Mouse (Mus musculus): ENCODE measurements at regions not wholly inside any gene's neighbourhood (a gene's known extent, or its start where the extent isn't known, plus 50 kb on each side); places are given as distances from the start of the nearest gene placed in this dataset.

- ATAC-seq (replicated peaks; ENCODE audit: low FRiP score, low TSS enrichment, low read depth), result no peak
- H3K4me2 ChIP-seq (ENCODE audit: low read length), result no peak overlapping the region
- no peak overlapping the region for H3K4me3 ChIP-seq (ENCODE audit: low read depth, low read length)
- no peaks in the 10 kb centered on the region for H3K27me3 ChIP-seq (replicated peaks; ENCODE audit: control insufficient read depth, insufficient read depth, low read length)
- DNase-seq (ENCODE audit: low spot score), result no peak
- no peak overlapping the region for H3K27ac ChIP-seq (ENCODE audit: low read depth)
- WGBS, result 81% methylated on average over 7 of the region's 7 CpGs
- no peaks in the 10 kb centered on the region for H3K36me3 ChIP-seq (ENCODE audit: control insufficient read depth, insufficient read depth, low read length)
- peaks cover 27% of the 10 kb centered on the region for H3K4me1 ChIP-seq (replicated peaks; ENCODE audit: control insufficient read depth, insufficient read depth, low read length)
- no peaks in the 10 kb centered on the region for H3K9me3 ChIP-seq (ENCODE audit: control insufficient read depth, low read length)
- no peak overlapping the region for H3K9ac ChIP-seq (ENCODE audit: low read length)
Observed at GRCm38 (mm10) chr14:105734291-105734690, 162.3 kb downstream of the Spry2 start.

DNA sequence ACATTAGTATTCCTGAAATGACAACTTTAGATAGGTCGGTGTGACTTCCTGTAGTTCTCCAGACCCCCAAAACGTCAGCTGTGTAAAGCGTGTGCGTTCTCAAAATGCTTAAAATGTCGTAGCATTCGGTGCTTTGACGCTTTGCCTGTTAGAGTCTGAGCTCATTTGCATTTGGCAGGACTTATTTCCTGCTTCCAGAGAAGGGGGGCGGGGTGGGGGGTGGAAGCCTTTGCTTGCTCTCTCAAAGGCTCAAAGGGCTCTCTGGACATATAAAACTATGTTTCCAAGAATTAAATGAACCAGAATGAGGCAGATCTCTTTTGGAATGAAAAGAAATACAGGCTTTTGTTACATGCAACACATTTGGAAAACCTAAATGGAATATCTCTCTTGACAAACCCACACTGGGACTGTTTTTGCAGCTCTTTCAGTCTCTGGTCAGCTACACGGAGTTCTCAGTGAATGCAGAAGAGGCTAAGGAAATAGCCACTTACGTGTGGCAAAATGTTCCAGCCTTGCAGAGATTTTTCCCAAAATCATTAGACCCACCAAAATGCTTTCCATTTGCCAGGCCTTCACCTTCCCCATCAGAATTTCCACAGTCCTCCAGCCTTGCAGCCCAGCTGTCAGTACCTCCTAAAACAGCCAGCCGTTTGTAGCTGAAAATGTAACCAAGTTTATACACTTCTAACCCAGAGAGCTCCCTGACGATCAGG is 163.4 kb downstream of the Spry2 start:
- no peaks in the 10 kb centered on the region for H3K9me3 ChIP-seq (ENCODE audit: control insufficient read depth, low read length)
- peak; percentile 68 for DNase-seq (ENCODE audit: low spot score)
- H3K36me3 ChIP-seq (ENCODE audit: control insufficient read depth, insufficient read depth, low read length), result no peaks in the 10 kb centered on the region
- peaks cover 27% of the 10 kb centered on the region for H3K4me1 ChIP-seq (replicated peaks; ENCODE audit: control insufficient read depth, insufficient read depth, low read length)
- H3K9ac ChIP-seq (ENCODE audit: low read length), result peak overlapping the region; percentile 29; the same call in 1 of the 2 replicates
- 4% methylated on average over 12 of the region's 12 CpGs for WGBS
- peak; percentile 41 for ATAC-seq (replicated peaks; ENCODE audit: low FRiP score, low TSS enrichment, low read depth)
- H3K4me3 ChIP-seq (ENCODE audit: low read depth, low read length), result peak overlapping the region; percentile 31
- peak overlapping the region; percentile 61 for H3K4me2 ChIP-seq (ENCODE audit: low read length)
- H3K27ac ChIP-seq (ENCODE audit: low read depth), result peak overlapping the region; percentile 94
- H3K27me3 ChIP-seq (replicated peaks; ENCODE audit: control insufficient read depth, insufficient read depth, low read length), result no peaks in the 10 kb centered on the region

GRCm38 (mm10) chr14:105732221-105733012 is 164.2 kb downstream of the Spry2 start:
- DNase-seq (ENCODE audit: low spot score) (peak; percentile 88), ATAC-seq (replicated peaks; ENCODE audit: low FRiP score, low TSS enrichment, low read depth) (peak; percentile 98)
- H3K9me3 ChIP-seq (ENCODE audit: control insufficient read depth, low read length), result no peaks in the 10 kb centered on the region
- WGBS, result under 1% methylated on average over 13 of the region's 13 CpGs
- H3K4me3 ChIP-seq (ENCODE audit: low read depth, low read length), result peak overlapping the region; percentile 31
- peak overlapping the region; percentile 48 for H3K9ac ChIP-seq (ENCODE audit: low read length)
- H3K27ac ChIP-seq (ENCODE audit: low read depth), result peak overlapping the region; percentile 94
- peak overlapping the region; percentile 61 for H3K4me2 ChIP-seq (ENCODE audit: low read length)
- peaks cover 27% of the 10 kb centered on the region for H3K4me1 ChIP-seq (replicated peaks; ENCODE audit: control insufficient read depth, insufficient read depth, low read length)
- H3K36me3 ChIP-seq (ENCODE audit: control insufficient read depth, insufficient read depth, low read length), result no peaks in the 10 kb centered on the region
- H3K27me3 ChIP-seq (replicated peaks; ENCODE audit: control insufficient read depth, insufficient read depth, low read length), result no peaks in the 10 kb centered on the region

GRCm38 (mm10) chr14:105730786-105731185 is 165.8 kb downstream of the Spry2 start:
- DNase-seq (ENCODE audit: low spot score) (no peak), ATAC-seq (replicated peaks; ENCODE audit: low FRiP score, low TSS enrichment, low read depth) (no peak)
- Histone ChIP-seq H3K4me3 (ENCODE audit: low read depth, low read length) (no peak overlapping the region), H3K9me3 (ENCODE audit: control insufficient read depth, low read length) (no peaks in the 10 kb centered on the region), H3K4me2 (ENCODE audit: low read length) (peak overlapping the region; percentile 61), H3K27me3 (replicated peaks; ENCODE audit: control insufficient read depth, insufficient read depth, low read length) (no peaks in the 10 kb centered on the region), H3K4me1 (replicated peaks; ENCODE audit: control insufficient read depth, insufficient read depth, low read length) (peaks cover 22% of the 10 kb centered on the region), H3K36me3 (ENCODE audit: control insufficient read depth, insufficient read depth, low read length) (no peaks in the 10 kb centered on the region), H3K27ac (ENCODE audit: low read depth) (no peak overlapping the region), H3K9ac (ENCODE audit: low read length) (no peak overlapping the region)
- 5% methylated on average over 4 of the region's 4 CpGs for WGBS

GRCm38 (mm10) chr14:105728841-105729240 is 167.8 kb downstream of the Spry2 start:
- H3K9me3 ChIP-seq (ENCODE audit: control insufficient read depth, low read length), result no peaks in the 10 kb centered on the region
- 91% methylated on average over 5 of the region's 5 CpGs for WGBS
- no peak overlapping the region for H3K4me2 ChIP-seq (ENCODE audit: low read length)
- DNase-seq (ENCODE audit: low spot score), result no peak
- no peak overlapping the region for H3K4me3 ChIP-seq (ENCODE audit: low read depth, low read length)
- no peak overlapping the region for H3K27ac ChIP-seq (ENCODE audit: low read depth)
- H3K9ac ChIP-seq (ENCODE audit: low read length), result no peak overlapping the region
- no peaks in the 10 kb centered on the region for H3K36me3 ChIP-seq (ENCODE audit: control insufficient read depth, insufficient read depth, low read length)
- ATAC-seq (replicated peaks; ENCODE audit: low FRiP score, low TSS enrichment, low read depth), result no peak
- no peaks in the 10 kb centered on the region for H3K27me3 ChIP-seq (replicated peaks; ENCODE audit: control insufficient read depth, insufficient read depth, low read length)
- H3K4me1 ChIP-seq (replicated peaks; ENCODE audit: control insufficient read depth, insufficient read depth, low read length), result peaks cover 22% of the 10 kb centered on the region

GRCm38 (mm10) chr14:105725741-105726140 is 170.9 kb downstream of the Spry2 start:
- 57% methylated on average over 8 of the region's 8 CpGs for WGBS
- no peaks in the 10 kb centered on the region for H3K9me3 ChIP-seq (ENCODE audit: control insufficient read depth, low read length)
- no peak overlapping the region for H3K4me3 ChIP-seq (ENCODE audit: low read depth, low read length)
- DNase-seq (ENCODE audit: low spot score) (no peak), ATAC-seq (replicated peaks; ENCODE audit: low FRiP score, low TSS enrichment, low read depth) (no peak)
- H3K36me3 ChIP-seq (ENCODE audit: control insufficient read depth, insufficient read depth, low read length), result no peaks in the 10 kb centered on the region
- H3K4me2 ChIP-seq (ENCODE audit: low read length), result no peak overlapping the region
- no peak overlapping the region for H3K9ac ChIP-seq (ENCODE audit: low read length)
- no peaks in the 10 kb centered on the region for H3K27me3 ChIP-seq (replicated peaks; ENCODE audit: control insufficient read depth, insufficient read depth, low read length)
- H3K27ac ChIP-seq (ENCODE audit: low read depth), result no peak overlapping the region
- peaks cover 2% of the 10 kb centered on the region for H3K4me1 ChIP-seq (replicated peaks; ENCODE audit: control insufficient read depth, insufficient read depth, low read length)

- ATAC-seq (replicated peaks; ENCODE audit: low FRiP score, low TSS enrichment, low read depth), result no peak
Observed at GRCm38 (mm10) chr14:105722923-105723322, 173.7 kb downstream of the Spry2 start.

GRCm38 (mm10) chr14:105721576-105721975 is 175.0 kb downstream of the Spry2 start:
- no peak for DNase-seq (ENCODE audit: low spot score)
- H3K27me3 ChIP-seq (replicated peaks; ENCODE audit: control insufficient read depth, insufficient read depth, low read length), result no peaks in the 10 kb centered on the region
- no peak for ATAC-seq (replicated peaks; ENCODE audit: low FRiP score, low TSS enrichment, low read depth)
- no peaks in the 10 kb centered on the region for H3K9me3 ChIP-seq (ENCODE audit: control insufficient read depth, low read length)
- H3K36me3 ChIP-seq (ENCODE audit: control insufficient read depth, insufficient read depth, low read length), result no peaks in the 10 kb centered on the region
- H3K27ac ChIP-seq (ENCODE audit: low read depth), result no peak overlapping the region
- H3K9ac ChIP-seq (ENCODE audit: low read length), result no peak overlapping the region
- 64% methylated on average over 3 of the region's 3 CpGs for WGBS
- no peak overlapping the region for H3K4me2 ChIP-seq (ENCODE audit: low read length)
- H3K4me1 ChIP-seq (replicated peaks; ENCODE audit: control insufficient read depth, insufficient read depth, low read length), result no peaks in the 10 kb centered on the region
- no peak overlapping the region for H3K4me3 ChIP-seq (ENCODE audit: low read depth, low read length)

More at GRCm38 (mm10) chr14:105722923-105723322, 173.7 kb downstream of the Spry2 start:
- Histone ChIP-seq H3K36me3 (ENCODE audit: control insufficient read depth, insufficient read depth, low read length) (no peaks in the 10 kb centered on the region), H3K27ac (ENCODE audit: low read depth) (no peak overlapping the region), H3K4me2 (ENCODE audit: low read length) (no peak overlapping the region), H3K4me1 (replicated peaks; ENCODE audit: control insufficient read depth, insufficient read depth, low read length) (no peaks in the 10 kb centered on the region), H3K9ac (ENCODE audit: low read length) (no peak overlapping the region), H3K9me3 (ENCODE audit: control insufficient read depth, low read length) (no peaks in the 10 kb centered on the region), H3K27me3 (replicated peaks; ENCODE audit: control insufficient read depth, insufficient read depth, low read length) (no peaks in the 10 kb centered on the region), H3K4me3 (ENCODE audit: low read depth, low read length) (no peak overlapping the region)
- WGBS, result 82% methylated on average over 2 of the region's 2 CpGs
- DNase-seq (ENCODE audit: low spot score), result no peak
